ENCODE assay signal across 18 mouse cellular contexts in genomic region chr19:22775191-22775695, GRCm38 (mm10).
"Had no signal": no experiment of that assay in that cellular context is flagged by ENCODE, and none has a peak within 500 bp of the region (broad histone marks: within the 10 kb centered on the region; RNA-seq: fewer than 3 reads in every experiment).

No protein-coding gene starts in this region.

- H3K27me3 ChIP-seq: midbrain, embryonic 12.5 days; neural tube, embryonic 13.5 days; neural tube, embryonic 15.5 days had no signal

- ATAC-seq: midbrain, embryonic 16.5 days had no signal

- H3K4me1 ChIP-seq: midbrain, embryonic 10.5 days; midbrain, embryonic 12.5 days; neural tube, embryonic 13.5 days; neural tube, embryonic 15.5 days had no signal

- H3K27ac ChIP-seq: midbrain, embryonic 10.5 days; midbrain, embryonic 12.5 days; neural tube, embryonic 13.5 days; neural tube, embryonic 15.5 days had no signal

- H3K4me3 ChIP-seq: midbrain, embryonic 10.5 days; midbrain, embryonic 12.5 days; myocyte; neural tube, embryonic 13.5 days; neural tube, embryonic 15.5 days had no signal

- DNase-seq: lung, embryonic 14.5 days; lung, postnatal 10 days; lung, postnatal 4 days; midbrain, embryonic 14.5 days; retina, postnatal 1 day; right cerebral cortex, adult 18-20 months; right cerebral cortex, postnatal 25 days; right cerebral cortex, postnatal 4 days; spleen, adult 18-20 months; thymus, adult 18-20 months; thymus, postnatal 14 days; thymus, postnatal 36 days had no signal
